Mouse (Mus musculus) cerebellum, adult 18-20 months (tissue): ENCODE data around the gene Dgkk.
"Not testable (repeated sequence)": the region's sequence is repeated elsewhere in the genome, so short reads cannot be mapped to it uniquely, and the experiment has no call there.

Experiments
- DNase-seq, 2 experiments: peaks; one replicate each; pipeline ENCODE4 v3.0.0; 2021

Dgkk gene

GRCm38 (mm10) chrX:6779006-6779405 lies at the start of gene Dgkk:
Gene Dgkk, plus strand, starts transcription at chrX:6779306.
- not testable (repeated sequence) for DNase-seq

DNA sequence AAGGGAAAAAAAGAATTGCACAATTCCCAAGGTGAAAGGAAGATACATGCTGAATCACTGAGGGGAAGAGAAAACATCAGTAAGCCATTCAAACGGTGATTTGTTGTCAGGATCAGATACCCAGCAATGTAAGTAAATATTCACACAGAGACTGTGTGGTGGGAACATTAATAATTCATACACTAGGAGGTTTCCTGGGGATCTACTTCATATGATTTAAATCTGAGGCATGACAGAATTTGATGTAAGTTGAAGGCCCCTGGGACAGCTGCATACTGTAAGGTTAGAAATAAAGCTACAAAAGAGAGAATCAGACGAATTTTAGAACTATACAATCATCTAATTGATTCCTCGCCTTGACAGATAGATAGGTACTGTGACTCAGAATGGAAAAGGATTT lies 45.1 kb upstream of the Dgkk start:
- DNase-seq, result no peak

DNA sequence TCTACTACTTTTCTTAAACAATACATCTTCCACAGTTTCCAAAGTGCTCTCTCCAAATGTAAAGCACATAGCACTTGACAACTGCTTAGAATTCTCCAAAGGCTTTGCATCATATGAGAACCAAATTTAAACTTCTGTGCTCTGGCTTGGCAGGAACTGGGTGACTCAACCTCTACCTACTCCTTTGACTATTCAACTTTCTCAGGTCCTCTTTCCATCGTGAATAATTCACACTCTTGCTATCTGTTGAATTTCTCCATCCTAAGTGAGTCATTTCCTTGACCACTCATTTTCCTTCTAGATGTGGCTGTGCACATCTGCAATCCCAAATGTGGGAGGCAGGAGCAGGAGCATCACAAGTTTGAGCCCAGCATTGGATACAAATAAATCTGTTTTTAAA lies 28.4 kb upstream of the Dgkk start:
- no peak for DNase-seq

DNA sequence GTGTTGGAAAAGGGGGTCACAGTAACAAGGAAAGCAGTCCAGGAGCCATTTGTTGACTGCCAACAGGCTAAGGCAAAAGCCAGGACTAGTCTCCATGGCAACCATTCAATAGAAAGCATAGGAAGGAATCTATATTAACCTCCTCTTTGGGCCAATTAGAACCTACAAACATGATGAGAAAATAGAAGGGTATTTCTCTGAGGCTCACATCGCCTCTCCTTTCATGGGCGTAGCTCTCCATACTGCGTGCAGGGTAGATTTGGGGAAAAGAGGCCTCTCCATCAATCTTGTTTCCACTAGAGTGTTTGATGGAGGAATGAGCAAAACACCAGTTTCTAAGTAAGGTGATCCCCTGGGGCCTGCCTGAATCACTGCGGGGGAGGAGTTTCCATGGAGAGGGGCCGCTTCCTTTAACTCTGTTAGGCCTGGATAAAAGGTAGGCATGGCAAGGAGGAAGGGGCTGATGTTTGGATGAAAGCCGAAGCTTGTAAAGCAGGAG lies 27.5 kb upstream of the Dgkk start:
- DNase-seq, result no peak

DNA sequence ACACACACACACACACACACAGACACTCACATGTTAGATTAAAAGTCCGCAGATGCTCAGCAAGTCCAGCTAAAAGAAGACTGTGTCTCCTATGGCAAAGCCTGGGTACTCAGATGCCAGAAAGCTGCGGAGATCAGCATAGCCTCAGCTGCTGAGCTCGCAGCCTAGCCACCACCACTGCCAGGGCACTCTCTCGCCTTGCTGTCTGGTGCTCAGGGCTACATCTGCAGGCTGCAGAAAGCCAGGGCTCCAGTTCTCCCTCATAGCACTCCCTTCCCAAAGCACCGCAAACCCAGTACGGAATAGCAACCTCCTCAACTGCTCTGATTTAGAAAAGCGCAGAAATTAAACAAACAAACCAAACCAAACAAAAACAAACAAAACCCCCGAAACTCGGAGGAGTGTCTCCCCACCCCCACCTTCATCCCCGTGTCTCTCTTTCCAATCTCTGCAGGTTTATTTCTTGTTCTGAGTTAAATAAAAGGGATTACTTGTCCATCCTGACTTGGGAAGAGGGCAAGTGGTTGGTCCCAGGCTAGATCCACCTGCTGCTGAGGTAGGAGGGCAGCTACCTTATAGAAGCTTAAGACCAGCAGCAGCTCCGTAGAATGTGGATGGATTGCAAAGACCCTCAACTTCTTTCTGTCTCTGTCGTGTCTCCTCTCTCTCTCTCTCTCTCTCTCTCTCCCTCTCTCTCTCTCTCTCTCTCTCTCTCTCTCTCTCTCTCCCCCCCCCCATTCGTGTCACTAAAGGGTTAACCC lies 1.4 kb upstream of the Dgkk start:
- no peak for DNase-seq

DNA sequence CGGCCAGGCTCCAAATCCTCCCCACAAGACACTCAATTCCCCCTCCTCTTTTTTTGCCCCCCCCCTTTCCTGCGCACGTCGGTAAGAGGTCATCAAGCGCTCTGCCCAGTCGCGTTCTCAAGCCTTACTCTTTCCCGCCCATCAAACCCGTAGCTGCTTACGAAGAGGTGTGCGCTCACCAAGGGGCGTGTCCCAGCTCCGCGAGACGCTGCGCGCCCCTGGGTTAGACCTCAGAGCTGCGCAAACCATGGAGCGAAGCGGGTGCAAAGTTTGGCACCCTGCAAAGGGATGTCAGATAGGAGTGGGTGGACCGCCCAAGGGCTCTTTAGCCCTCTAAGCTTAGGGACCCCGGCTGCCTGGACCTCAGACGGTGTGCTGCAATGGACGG lies 862 bp upstream of the Dgkk start:
- no peak for DNase-seq

DNA sequence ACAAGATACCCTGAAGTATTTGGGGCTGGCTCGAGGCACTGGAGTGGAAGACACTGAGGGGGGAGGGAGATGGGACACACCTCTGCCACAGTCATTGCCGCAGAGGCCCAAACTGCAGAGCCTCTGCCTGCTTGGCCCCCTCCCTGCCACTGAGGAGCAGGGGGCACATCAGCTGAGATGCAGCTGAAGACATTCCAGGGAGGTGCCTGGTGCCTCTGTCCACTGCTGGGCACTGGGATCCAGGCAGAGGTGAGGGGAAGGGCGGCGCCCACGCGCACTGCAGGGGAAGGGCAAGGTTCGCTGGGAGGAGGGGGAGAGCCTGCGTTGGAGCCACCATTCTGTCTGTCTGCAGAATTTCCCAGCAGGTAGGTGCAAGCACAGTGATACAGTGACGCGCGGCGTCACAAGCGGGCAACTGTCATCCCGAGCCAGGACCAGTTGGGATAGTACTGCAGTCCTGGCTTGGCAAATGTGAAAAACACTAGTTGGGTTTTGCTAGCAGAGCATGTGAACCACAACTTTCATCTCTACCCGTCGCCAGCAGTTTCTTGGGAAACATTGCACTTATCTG lies 948 bp downstream of the Dgkk start:
- DNase-seq, result no peak

DNA sequence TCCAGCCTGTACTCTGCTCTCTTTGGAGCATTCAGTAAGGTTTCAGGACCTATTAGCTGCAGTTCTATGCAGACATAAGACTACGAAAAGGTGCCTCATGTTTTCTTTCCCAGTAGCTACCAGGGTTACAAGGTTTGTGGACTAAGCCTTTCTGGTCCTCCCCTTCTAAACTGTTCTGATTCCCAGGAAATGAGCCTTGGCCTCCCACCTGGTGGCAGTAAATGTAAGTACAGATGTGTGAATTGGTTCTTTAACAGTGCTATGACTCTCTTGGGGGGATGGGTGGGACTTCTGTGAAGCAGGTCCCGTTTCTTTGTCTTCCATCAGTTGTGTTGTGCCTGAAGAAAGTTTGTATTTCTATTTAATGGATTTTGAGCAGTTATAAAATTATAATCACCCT lies 53.4 kb downstream of the Dgkk start:
- DNase-seq, result no peak

- DNase-seq, result no peak
Measured at GRCm38 (mm10) chrX:6853466-6853865, 74.4 kb downstream of the Dgkk start.

DNA sequence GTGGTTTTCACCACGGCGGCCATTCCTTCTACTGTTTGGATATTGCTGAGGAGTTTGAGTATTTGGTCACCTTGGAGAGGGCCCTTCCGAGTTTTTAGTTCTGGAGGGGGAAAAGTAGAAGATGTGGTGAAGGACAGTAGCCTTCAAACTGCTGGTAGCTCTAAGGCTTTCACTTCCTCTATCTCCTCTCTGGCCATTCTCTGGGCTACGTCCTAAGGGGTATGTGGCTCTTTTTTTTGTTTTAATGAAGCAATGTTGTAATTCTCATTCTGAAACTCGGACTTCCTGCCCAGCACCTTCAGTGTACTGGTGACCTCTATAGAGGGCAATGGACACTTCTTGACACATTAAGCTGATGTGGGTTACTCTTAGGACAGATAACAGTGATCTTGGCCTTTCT lies 75.0 kb downstream of the Dgkk start:
- DNase-seq, result no peak

DNA sequence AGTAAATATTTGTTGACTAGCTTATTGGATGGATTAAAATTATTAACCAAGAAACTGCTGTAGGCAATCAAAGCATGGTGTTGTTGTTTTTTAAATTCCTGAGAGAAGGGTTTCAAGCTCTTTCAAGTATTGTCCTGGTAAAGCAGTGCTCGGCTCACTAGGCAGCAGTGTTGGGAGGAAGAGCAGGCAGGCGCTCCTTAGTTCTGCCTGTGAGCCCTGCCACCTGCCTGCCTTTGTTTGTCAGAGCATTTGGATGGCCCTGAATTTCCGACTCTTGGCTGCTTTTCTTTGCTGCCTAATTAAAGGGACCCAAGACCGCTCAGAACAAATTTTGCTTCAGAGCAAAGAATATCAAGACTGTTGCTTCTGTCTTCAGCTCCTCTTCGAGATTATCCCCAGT lies 114.8 kb downstream of the Dgkk start:
- no peak for DNase-seq

- DNase-seq, result no peak
Measured at GRCm38 (mm10) chrX:6911047-6911446, 131.9 kb downstream of the Dgkk start.

GRCm38 (mm10) chrX:6922165-6922564 lies 143.1 kb downstream of the Dgkk start:
- no peak for DNase-seq

GRCm38 (mm10) chrX:6926224-6926623 lies 147.1 kb downstream of the Dgkk start:
- no peak for DNase-seq

DNA sequence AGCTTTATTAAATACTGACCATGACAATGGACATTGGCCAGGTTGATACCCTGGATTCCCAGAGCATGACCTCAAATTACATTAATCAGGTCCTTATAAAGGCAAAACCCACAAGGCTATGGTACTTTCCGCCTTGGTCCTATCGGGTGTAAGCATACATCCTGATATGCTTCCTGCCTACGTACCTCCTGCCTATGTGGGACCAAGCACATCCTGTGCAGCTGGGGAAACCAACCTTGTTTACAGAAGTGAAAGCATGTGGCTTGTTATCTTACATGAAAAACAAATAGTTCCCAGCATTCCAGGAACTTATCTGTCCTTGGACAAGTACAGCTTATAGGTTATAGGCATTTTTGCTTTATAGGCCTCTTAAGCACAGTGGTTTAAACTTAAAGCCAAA lies 189.5 kb downstream of the Dgkk start:
- no peak for DNase-seq

GRCm38 (mm10) chrX:6971956-6972355 lies 192.8 kb downstream of the Dgkk start:
- DNase-seq, result no peak

GRCm38 (mm10) chrX:6983916-6984315 lies 204.8 kb downstream of the Dgkk start:
- not testable (repeated sequence) for DNase-seq
